In genomic region chr11:88049732-88050131, GRCm38 (mm10) we compare ENCODE assay signal across 11 mouse cellular contexts. TPM values are rescaled to one million over a fixed set of nuclear protein-coding genes. Genes with fewer than 3 reads are reported as not detected.
DNase-seq lines count a peak whose midpoint lies in the region; ATAC-seq and TF ChIP-seq lines count a peak whose summit lies in the region.
"Had no signal": no experiment of that assay in that cellular context is flagged by ENCODE, and none has a peak within 500 bp of the region (broad histone marks: within the 10 kb centered on the region; RNA-seq: fewer than 3 reads in every experiment).

No protein-coding gene starts in this region.

- no peak overlapping the region for H3K27ac ChIP-seq in kidney, embryonic 14.5 days (ENCODE audit: low read depth, low read length)
- H3K27ac ChIP-seq in embryonic facial prominence, embryonic 12.5 days, result no peak overlapping the region
- no peak overlapping the region for H3K27ac ChIP-seq in intestine, embryonic 16.5 days (ENCODE audit: low read length)

- H3K4me3 ChIP-seq in kidney, embryonic 14.5 days (ENCODE audit: low read length), result peak overlapping the region; percentile 99
- peak overlapping the region; percentile 96 for H3K4me3 ChIP-seq in embryonic facial prominence, embryonic 12.5 days
- peak overlapping the region; percentile 97; the same call in 1 of the 2 replicates for H3K4me3 ChIP-seq in intestine, embryonic 16.5 days (ENCODE audit: low read length)
- peak overlapping the region; percentile 91 for H3K4me3 ChIP-seq in myocyte

- no peaks in the 10 kb centered on the region for H3K9me3 ChIP-seq in kidney, embryonic 14.5 days (ENCODE audit: control insufficient read depth, low read length)
- no peaks in the 10 kb centered on the region for H3K9me3 ChIP-seq in embryonic facial prominence, embryonic 12.5 days
- H3K9me3 ChIP-seq in intestine, embryonic 16.5 days (ENCODE audit: control insufficient read depth, low read length), result no peaks in the 10 kb centered on the region

- no peak for TF ChIP-seq POLR2A in myocyte (IDR thresholded peaks at IDR 0.05; ENCODE audit: insufficient read length, low read depth)

- no peak for ATAC-seq in kidney, embryonic 14.5 days (ENCODE audit: low FRiP score, low TSS enrichment)
- ATAC-seq in embryonic facial prominence, embryonic 12.5 days (ENCODE audit: insufficient number of reproducible peaks, insufficient read depth, low FRiP score, low TSS enrichment), result no peak
- no peak for ATAC-seq in intestine, embryonic 16.5 days
- no peak for ATAC-seq in granulocyte monocyte progenitor cell, adult 5-6 weeks (replicated peaks; ENCODE audit: poor library complexity, severe bottlenecking)
- ATAC-seq: Patski had no signal

- no peaks in the 10 kb centered on the region for H3K27me3 ChIP-seq in kidney, embryonic 14.5 days (ENCODE audit: control insufficient read depth, insufficient read depth, low read length)
- no peaks in the 10 kb centered on the region for H3K27me3 ChIP-seq in embryonic facial prominence, embryonic 12.5 days
- no peaks in the 10 kb centered on the region for H3K27me3 ChIP-seq in intestine, embryonic 16.5 days (replicated peaks; ENCODE audit: control insufficient read depth, insufficient read depth, low read length)
- no peaks in the 10 kb centered on the region for H3K27me3 ChIP-seq in myocyte (ENCODE audit: control insufficient read depth, insufficient read depth, insufficient read length)
- H3K27me3 ChIP-seq: Patski had no signal

- H3K4me2 ChIP-seq in kidney, embryonic 14.5 days (replicated peaks; ENCODE audit: low read depth, low read length), result peak overlapping the region; percentile 91
- peak overlapping the region; percentile 62 for H3K4me2 ChIP-seq in embryonic facial prominence, embryonic 12.5 days (replicated peaks)
- peak overlapping the region; percentile 63 for H3K4me2 ChIP-seq in intestine, embryonic 16.5 days (ENCODE audit: low read depth, low read length)
- H3K4me2 ChIP-seq in myocyte (ENCODE audit: low read depth), result peak overlapping the region; percentile 89

- H3ac ChIP-seq in myocyte (ENCODE audit: control insufficient read depth, insufficient read length), result no peak overlapping the region

- no peak for DNase-seq in kidney, adult 9 months
- DNase-seq in cerebellum, adult 8-10 months, result no peak
- DNase-seq in ovary, postnatal 10 days (ENCODE audit: low spot score), result no peak
- DNase-seq: kidney, adult 18-20 months; thymus, postnatal 25 days had no signal

- peaks cover 12% of the 10 kb centered on the region for H3K4me1 ChIP-seq in kidney, embryonic 14.5 days (ENCODE audit: control insufficient read depth, insufficient read depth, low read length)
- peaks cover 33% of the 10 kb centered on the region for H3K4me1 ChIP-seq in embryonic facial prominence, embryonic 12.5 days
- H3K4me1 ChIP-seq in intestine, embryonic 16.5 days (ENCODE audit: control insufficient read depth, insufficient read depth, low read length), result peaks cover 17% of the 10 kb centered on the region

- peaks cover 41% of the 10 kb centered on the region for H3K36me3 ChIP-seq in kidney, embryonic 14.5 days (ENCODE audit: control insufficient read depth, insufficient read depth, low read length)
- H3K36me3 ChIP-seq in embryonic facial prominence, embryonic 12.5 days, result peaks cover 28% of the 10 kb centered on the region
- 0 out of 2 replicates have a peak, but pooled peaks cover 2% of the 10 kb centered on the region for H3K36me3 ChIP-seq in intestine, embryonic 16.5 days (ENCODE audit: control insufficient read depth, insufficient read depth, low read length)
- H3K36me3 ChIP-seq in myocyte (ENCODE audit: control insufficient read depth, insufficient read depth), result peaks cover 55% of the 10 kb centered on the region

- H3K9ac ChIP-seq in kidney, embryonic 14.5 days (ENCODE audit: low read depth, low read length), result peak overlapping the region; percentile 100; the same call in 1 of the 2 replicates
- H3K9ac ChIP-seq in embryonic facial prominence, embryonic 12.5 days, result peak overlapping the region; percentile 99
- H3K9ac ChIP-seq in intestine, embryonic 16.5 days (ENCODE audit: low read depth, low read length), result peak overlapping the region; percentile 29; the same call in 1 of the 2 replicates

- peaks cover 55% of the 10 kb centered on the region for H3K79me2 ChIP-seq in myocyte (ENCODE audit: control insufficient read depth, insufficient read depth)

TF ChIP-seq in myocyte, 11 proteins besides CTCF, POLR2A, EP300 and RAD21:
- no peak for TF ChIP-seq E2F4 (IDR thresholded peaks at IDR 0.05; ENCODE audit: insufficient read depth)

RNA-seq across cellular contexts. Expression of gene Srsf1, which starts 2.6 kb away (rescaled TPM):
- polyA plus RNA-seq in kidney, embryonic 14.5 days (2014; fragmentation: Nextera tagmentation; extraction: Ambion mirVana), result 273 and 432 TPM in 2 replicates
- polyA plus RNA-seq in embryonic facial prominence, embryonic 12.5 days (2016; fragmentation: Nextera tagmentation; extraction: Ambion mirVana), result 477 and 513 TPM in 2 replicates
- 169 and 170 TPM in 2 replicates for polyA plus RNA-seq in intestine, embryonic 16.5 days (2015; fragmentation: Nextera tagmentation; extraction: Ambion mirVana)
- polyA plus RNA-seq in myocyte (2012; fragmentation: generic; extraction: Trizol), result 69.9 TPM
- 195 and 201 TPM in 2 replicates for total RNA-seq in granulocyte monocyte progenitor cell, adult 5-6 weeks (2014; fragmentation: Nextera tagmentation)
- total RNA-seq in granulocyte monocyte progenitor cell, adult 5-6 weeks (2017), result 500 and 715 TPM in 2 replicates

RNA-seq across cellular contexts. Expression of gene Vezf1, which starts 18.3 kb away (rescaled TPM):
- 39.4 and 50.7 TPM in 2 replicates for polyA plus RNA-seq in kidney, embryonic 14.5 days (2014; fragmentation: Nextera tagmentation; extraction: Ambion mirVana)
- polyA plus RNA-seq in embryonic facial prominence, embryonic 12.5 days (2016; fragmentation: Nextera tagmentation; extraction: Ambion mirVana), result 59.0 and 59.8 TPM in 2 replicates
- polyA plus RNA-seq in intestine, embryonic 16.5 days (2015; fragmentation: Nextera tagmentation; extraction: Ambion mirVana), result 23.3 and 24.1 TPM in 2 replicates
- polyA plus RNA-seq in myocyte (2012; fragmentation: generic; extraction: Trizol), result 17.7 TPM
- 28.2 and 32.0 TPM in 2 replicates for total RNA-seq in granulocyte monocyte progenitor cell, adult 5-6 weeks (2014; fragmentation: Nextera tagmentation)
- total RNA-seq in granulocyte monocyte progenitor cell, adult 5-6 weeks (2017), result 14.3 and 15.8 TPM in 2 replicates

RNA-seq across cellular contexts. Expression of gene Cuedc1, which starts 48.1 kb away (rescaled TPM):
- 13.2 and 17.0 TPM in 2 replicates for polyA plus RNA-seq in kidney, embryonic 14.5 days (2014; fragmentation: Nextera tagmentation; extraction: Ambion mirVana)
- 36.4 and 42.0 TPM in 2 replicates for polyA plus RNA-seq in embryonic facial prominence, embryonic 12.5 days (2016; fragmentation: Nextera tagmentation; extraction: Ambion mirVana)
- 8.0 and 8.5 TPM in 2 replicates for polyA plus RNA-seq in intestine, embryonic 16.5 days (2015; fragmentation: Nextera tagmentation; extraction: Ambion mirVana)
- 40.8 TPM for polyA plus RNA-seq in myocyte (2012; fragmentation: generic; extraction: Trizol)
- total RNA-seq in granulocyte monocyte progenitor cell, adult 5-6 weeks (2014; fragmentation: Nextera tagmentation), result 0.92 and 1.1 TPM in 2 replicates
- 1.5 and 1.6 TPM in 2 replicates for total RNA-seq in granulocyte monocyte progenitor cell, adult 5-6 weeks (2017)

Comparison
In these comparisons a context has a peak if more than half of its experiments do, and no peak if none do; other contexts are left out.
1. H3K9ac ChIP-seq: peak in every context shown above with its lines; median percentile 100 in kidney, embryonic 14.5 days; 99 in embryonic facial prominence, embryonic 12.5 days; 29 in intestine, embryonic 16.5 days.